Mouse (Mus musculus) heart, adult 8-10 months (tissue): ENCODE measurements around the gene Aldh2. TPM values are rescaled to one million over a fixed set of nuclear protein-coding genes. Genes with fewer than 3 reads are reported as not detected.

Experiments
- DNase-seq: peaks from one replicate; pipeline ENCODE4 v3.0.0; 2022; ENCODE audit warnings: low spot score
- total RNA-seq, 4 experiments: library from RNA; stranded (reverse); gene quantifications; 2 replicates each; pipeline ENCODE4 v1.2.4; 2022

Aldh2 gene
- total RNA-seq, 4 experiments from 2014 or later, result 363 to 434 (median 401) TPM

DNA sequence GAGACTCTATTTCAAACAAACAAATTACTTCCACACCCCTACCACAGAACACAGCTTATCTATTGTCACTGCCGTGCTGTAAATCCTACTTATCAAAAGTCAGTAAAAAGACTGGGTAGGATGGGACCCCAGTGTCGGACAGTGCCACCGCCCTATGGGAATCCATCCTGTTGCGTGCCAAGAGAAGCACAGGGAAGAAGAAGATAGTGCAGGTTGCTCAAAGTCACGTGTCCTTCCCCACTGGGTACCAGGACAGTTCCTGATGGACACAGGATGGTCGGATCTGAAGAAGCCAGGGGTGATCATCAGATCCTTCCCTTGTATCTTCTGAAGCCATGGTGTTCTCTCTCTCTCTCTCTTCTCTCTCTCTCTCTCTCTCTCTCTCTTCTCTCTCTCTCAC, 2.1 kb upstream of the Aldh2 start:
- no peak for DNase-seq

DNA sequence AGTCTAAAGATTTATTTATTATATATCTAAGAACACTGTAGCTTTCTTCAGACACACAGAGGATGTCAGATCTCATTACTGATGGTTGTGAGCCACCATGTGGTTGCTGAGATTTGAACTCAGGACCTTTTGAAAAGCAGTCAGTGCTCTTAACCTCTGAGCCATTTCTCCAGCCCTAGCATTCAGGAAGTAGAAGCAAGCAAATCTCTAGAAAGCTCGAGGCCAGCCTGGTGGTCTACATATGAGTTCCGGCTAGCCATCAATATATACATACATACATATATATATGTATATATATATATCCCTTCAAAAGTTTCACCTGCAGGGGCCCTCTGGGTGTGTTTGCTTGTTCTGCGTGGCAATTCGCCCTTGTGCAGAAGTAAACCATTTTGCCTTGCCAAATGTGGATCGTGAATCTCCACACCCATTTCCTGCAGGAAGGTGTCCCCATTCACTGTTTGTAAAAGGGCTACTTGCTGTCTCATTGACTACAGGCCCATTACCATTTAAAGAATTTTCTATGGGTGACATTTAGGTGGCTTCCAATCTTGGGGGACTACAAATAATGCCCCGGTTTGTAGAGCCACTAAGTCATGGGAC, 1.2 kb upstream of the Aldh2 start:
- no peak for DNase-seq

DNA sequence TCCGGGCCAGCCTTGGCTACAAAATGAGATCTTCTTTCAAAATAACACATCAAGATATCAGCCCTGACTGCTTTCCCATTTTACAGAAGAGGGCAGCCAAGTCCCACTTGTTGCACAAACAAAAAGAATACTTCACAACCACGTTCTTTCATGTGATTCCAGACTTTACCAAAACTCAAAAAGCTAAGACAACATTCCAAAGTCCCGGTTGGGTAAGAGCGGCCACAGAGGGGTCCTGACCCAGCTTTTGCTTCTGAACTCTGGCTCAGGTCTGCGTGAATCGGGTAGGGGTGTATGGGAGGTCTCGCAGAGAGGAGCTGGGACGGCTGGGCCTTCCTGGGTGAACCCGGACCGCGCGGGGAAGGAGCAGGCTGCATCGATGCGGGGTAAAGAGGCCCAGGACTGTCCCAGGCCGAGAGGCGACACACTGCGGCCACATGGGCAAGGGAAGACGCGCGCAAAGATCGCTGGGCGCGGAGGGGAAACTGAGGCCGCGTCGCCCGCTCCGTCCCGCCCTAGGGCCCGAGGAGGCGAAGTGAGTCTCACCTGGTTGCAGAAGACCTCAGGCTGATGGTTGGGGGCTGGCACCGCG, 712 bp downstream of the Aldh2 start:
- no peak for DNase-seq

DNA sequence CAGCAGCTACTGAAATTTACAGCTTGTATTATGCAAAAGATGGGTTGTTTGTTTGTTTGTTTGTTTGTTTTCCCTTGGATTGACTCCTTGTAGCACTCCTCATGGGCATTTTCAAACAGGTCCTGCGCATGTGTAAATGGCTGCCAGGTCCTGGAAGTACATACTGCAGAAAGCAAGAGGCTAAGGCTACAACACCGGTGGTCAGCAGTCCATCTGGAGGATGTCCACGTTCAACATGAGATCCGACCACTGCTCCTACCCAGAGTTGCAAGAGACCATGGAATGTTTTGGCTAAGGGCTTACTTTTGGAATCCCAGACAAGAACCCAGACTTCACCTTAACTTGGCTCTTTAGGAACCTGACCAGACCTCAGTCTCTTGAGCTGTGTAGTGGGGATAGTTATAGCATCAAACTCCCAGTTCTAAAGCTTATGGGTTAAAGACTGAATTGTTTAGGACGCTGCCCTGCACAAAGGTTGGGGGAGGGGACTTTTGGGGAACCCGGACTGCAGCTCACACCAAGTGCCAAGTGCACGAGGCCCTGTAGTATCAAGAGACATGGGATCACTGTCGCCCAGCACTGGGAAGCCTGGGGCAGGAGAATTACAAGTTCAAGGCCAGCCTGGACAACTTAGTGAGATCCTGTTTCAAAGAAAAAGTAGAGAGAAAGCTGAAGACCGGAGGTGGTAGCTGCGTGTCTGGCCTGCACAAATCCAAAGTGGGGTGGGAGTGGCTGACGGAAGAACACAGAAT, 1.4 kb downstream of the Aldh2 start:
- DNase-seq, result no peak

DNA sequence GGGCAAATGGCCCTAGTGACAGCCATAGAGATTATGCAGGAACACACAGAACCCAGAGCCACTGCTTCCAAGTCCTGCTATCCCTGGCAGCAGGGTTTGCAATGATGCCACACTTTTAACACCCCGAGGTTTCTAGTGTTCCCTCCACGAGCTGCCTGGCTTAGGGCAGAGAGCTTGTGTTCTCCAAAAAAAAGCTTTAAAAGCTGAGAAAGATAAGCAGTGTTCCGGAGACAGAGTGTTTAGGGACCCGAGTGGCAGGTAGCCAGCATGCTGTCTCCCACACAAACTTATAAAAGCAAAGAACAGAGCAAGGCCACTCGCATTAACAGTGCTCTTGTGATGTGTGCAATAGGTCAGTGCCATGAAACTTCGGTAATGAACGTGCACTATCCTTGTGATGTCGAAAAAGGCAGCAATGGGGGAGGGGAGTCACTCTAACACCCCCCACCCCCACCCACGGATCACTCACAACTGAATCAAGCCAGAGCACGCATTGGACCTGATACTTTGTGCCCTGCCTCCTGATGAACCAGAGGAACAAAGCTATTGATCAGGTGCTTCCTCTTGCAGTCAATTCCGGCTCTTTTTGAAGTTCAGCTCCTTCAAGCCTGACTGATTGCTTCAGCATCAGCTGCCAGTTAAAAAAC, 2.1 kb downstream of the Aldh2 start:
- DNase-seq, result peak; percentile 40

DNA sequence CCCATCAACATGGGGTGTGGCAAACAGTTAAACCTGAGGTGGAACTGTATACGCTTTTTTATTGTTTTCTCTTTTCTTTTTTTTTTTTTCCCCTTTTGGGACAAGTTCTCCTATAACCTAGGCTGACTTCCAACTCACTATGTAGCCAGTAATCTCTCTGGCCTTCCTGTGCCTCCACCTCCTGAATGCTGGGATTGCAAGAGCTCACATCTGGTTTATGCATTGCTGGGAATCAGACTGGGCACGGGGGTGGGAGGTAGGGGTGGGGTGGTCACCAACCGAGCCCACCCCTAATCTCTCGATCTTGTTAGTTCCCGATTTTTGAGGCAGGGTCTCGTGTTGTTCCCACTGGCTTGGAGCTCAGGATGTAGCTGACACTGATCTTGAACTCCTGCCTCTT, 3.7 kb downstream of the Aldh2 start:
- DNase-seq, result no peak

DNA sequence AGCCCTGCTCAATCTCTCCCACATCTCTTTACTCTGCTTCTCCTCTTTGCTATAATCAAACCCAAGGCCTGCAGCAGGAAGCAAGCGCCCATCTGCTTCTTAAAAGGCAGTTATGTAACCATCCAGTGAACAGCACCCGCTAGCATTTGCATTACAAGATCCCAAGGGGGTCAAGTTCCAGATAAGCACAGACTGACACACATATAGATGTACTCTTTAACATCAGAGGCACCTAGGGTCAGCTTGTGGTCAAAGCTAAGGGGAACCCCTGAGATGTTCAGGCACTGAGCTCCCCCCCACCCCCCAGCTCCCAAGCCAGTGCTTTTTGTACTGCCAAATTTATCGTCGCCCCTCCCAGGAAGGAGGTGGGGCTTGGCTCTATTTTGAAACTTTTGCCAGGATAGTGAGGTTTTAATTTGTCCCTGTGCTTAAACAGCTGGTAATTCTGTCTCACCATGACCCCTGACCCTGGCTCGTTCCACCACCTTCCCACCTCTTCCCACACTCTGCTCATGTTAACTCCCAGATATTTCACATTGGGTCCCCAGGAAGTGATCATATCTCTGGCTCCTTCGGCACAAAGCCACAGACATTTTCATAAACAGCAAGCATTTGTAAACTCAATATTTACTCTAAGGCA, 7.1 kb downstream of the Aldh2 start:
- DNase-seq, result peak; percentile 74

DNA sequence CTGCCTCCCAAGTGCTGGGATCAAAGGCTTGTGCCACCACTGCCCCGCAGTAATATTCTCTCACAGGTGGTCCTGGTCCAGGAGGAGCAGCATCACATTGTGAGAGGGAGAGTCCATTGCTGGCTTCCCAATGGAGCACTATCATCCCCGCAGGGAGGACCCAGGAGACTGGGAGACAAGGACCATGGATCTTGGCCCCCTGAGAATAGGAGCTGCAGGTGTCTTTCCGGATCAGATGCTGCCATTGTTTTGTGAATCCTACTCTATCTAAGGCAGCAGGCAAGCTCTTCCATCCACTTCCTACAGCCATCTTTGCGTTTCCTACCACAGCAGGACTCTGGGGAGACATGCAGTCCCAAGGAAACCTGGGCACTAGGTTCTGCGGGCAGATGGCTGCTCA, 7.9 kb downstream of the Aldh2 start:
- no peak for DNase-seq

DNA sequence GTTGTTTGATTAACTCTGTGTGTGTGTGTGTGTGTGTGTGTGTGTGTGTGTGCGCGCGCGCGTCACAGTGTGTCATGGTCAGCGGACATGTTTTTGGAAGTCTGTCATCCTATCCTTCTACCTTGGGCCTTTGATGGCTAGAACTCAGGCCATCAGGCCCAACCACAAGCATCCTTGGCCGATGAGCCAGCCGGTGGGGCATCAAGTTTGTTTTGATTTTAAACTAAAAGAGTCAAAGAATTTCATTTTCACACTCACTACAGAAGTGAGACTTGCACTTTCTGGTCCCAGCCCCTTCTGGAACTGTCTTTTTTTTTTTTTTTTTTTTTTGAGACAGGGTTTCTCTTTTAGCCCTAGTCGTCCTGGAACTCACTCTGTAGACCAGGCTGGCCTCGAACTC, 8.6 kb downstream of the Aldh2 start:
- DNase-seq, result no peak

DNA sequence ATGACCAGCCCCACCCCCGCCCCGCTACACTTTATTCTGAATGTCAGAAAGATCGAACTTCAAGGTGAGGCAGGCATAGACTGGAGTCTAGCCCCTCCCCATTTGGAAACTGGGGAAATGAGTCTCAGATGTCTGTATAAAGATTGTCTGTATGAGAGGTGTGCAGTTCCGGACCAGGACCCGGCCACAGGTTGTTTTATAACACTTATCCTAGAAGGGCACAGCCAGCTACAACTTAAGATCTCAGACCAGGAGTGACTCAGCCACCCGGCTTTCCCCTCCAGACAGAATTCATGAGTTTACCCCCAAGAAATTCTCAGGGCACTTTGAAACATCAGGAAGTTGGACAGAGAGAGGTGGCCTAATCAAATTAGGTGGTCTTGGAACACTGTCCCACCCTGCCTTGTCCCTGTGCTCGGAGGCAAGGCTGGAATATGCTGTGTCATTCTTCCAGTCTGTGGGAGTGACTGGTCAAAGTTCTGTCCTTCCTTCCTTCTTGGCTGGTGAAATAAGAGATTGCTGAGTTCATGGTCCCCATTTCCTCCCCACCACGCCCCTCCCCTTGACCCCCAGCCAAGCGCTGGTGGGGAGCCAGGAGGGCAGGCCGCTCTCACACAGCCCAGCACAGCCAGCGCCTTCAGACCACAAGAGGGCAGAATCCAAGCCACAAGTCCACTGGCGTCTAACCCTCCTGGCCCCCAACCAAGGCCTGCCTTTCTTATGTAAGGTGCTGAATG, 9.7 kb downstream of the Aldh2 start:
- peak; percentile 95 for DNase-seq

DNA sequence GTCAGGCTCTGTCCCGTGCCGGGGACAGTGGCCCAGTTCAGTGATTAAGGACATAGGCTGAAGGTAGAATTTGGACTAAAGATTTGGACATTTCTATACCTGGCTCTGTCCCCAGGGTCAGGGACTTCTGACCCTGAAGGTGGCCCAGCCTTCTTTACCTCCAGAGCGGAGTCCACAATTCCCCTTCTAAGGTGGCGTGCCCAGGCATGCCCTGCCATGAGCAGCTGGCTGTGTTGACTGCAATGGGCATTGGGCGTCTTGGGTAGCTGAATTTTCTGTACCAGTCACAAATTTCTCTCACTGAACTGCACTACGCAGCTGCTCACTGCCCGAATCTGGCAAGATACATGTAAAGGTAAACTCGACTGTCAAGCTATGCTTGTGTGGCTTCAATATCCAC, 11.7 kb downstream of the Aldh2 start:
- DNase-seq, result no peak

DNA sequence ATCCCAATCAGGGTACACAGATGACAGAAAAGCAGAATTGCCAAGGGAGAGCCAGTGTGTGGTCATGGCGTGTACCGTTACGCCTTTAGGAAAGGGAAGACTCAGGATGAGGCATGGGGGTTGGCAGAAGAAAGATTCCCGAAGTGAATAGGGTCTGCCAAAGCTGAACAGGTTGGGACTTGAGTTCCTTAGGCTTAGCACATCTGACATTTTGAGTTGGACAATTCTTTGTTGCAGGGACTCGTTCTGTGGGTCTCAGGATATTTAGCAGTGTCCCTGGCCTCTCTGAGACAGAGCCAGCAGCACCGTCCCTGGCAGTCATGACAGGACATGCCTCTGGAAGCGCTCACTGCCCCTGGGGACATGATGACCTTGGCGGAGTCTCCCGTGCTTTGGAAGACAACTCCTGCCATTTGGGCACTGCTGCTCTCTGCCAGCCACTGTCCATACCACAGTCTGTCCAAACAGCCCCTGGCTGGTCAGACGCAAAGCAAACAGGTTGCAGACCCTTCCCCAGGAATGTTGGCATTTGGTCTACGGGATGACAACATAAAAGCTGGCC, 16.6 kb downstream of the Aldh2 start:
- peak; percentile 43 for DNase-seq

DNA sequence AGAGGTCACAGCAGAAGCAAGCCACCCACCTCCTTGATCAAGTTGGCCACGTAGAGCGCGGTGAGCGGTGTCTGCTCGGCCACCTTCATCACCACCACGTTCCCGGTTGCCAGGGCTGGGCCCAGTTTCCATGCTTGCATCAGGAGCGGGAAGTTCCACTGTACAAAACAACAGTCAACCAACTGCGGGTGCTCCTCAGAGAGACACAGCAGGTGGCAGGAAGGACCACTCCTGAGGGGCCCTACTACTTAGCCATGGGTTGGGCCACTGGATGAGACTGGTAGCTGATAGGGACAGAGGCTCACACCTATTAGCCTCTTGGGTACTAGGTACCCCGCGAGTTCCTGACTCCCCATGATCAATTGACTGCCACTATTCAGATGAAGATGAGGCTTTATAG, 17.8 kb downstream of the Aldh2 start:
- no peak for DNase-seq

DNA sequence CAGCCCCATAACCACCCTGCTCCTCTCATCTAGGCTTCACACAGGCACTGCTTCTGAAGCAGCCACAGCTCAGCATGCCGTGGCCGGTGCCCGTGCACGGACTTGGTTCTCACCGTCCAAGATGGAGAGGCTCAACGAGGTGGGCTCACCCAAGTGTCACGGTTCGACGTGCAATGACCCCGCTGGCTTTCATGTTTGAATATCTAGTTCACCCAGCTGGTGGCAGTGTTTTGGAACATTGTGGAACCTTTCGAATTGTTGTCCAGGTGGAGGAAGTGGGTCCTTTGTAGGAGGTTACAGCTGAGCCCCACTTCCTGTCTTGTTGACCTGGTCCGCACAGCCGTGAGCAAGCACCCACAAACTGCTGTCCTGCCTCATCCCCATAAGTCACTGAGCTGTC, 19.5 kb downstream of the Aldh2 start:
- DNase-seq, result no peak

DNA sequence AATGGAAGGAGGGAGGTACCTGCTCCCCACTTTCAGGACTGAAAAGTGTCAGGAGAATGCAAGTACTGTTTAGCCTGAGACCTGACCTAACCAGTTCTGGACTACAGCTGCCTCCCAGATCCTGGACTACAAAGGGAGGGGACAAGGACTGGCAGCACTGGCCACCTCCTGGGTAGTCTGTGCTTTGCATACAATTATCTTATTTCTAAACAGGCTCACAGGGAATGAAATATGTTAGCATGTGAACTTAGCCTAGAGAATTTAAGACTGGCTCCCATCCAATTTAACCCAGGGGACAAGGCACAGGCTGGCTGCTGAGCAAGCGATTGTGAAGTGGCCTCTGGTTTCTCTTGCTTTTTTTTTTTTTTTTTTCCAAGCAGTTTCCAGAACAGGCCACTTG, 22.8 kb downstream of the Aldh2 start:
- DNase-seq, result no peak

DNA sequence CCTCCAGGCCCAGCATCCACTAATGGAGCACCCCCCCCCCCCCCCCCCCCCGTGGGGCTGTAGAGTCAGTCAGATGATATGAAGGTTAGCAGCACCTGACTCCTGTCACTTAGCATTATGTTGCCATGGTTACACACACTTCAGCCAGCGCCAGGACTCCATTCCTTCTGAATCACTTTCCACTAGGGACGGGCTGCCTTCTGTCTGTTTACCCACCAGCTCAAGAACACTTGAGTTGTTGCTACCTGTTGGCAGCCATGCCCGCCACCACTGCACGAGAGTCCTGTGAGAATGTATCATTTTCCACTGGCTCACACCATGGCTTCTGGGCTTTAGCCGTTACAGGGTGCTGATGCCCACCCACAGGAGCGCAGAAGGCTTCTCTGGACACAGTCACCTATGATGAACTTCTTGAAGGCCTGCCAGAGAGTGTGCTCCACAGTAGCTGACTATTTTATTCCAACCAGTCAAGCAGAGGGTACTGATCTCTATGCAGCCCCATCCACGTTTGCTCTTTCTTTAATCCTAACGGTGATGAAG, 23.7 kb downstream of the Aldh2 start:
- DNase-seq, result no peak

DNA sequence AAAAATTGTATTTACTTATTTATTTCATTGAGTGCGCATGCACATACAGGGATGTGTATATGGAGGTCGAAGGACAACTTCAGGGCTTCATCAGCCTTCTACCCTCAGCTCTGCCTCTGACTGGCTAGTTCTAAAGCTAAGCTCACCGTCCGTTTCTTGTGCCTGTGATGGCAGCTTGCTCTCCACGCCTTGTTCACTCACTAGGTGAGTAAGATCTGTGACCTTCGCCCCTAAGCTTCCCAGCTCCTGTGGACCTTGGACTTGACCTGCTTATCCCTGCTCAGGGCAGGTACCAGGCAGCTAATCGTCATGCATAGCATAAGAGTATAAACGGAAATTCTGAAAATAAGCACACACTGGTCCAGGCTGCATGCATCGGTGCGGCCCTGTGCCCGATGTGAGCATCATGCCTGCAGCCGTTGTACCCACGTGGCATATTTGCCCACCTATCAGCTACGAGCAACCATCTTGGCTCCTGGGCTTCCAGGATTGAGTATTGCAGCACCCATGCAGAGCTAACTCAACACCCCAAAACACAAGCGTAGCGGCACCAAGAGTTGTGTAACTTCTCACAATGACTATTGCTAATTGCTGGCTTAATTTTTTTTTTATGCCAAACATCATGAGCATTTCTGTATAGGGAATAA, 27.5 kb downstream of the Aldh2 start:
- no peak for DNase-seq

DNA sequence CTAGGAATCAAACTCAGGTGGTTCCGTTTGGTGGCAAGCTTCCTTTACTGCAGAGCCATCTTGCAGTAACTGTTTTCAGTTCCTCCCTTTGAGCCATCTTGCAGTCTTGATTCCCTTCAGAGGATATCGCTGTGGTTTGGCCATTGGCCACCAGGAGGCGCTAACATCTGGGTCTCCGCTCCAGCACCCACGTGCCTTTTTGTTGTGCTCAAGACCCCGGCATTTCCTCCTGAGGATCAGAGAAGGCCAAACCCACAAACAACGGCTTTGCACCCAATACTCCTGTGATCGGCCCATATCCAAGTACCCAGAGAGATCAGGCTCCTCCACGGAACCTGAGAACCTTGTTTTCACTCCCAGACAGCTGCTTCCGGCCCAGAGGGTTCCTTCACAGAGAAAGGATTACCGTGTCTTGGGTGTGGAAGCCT, 29.1 kb downstream of the Aldh2 start:
- DNase-seq, result peak; percentile 89

DNA sequence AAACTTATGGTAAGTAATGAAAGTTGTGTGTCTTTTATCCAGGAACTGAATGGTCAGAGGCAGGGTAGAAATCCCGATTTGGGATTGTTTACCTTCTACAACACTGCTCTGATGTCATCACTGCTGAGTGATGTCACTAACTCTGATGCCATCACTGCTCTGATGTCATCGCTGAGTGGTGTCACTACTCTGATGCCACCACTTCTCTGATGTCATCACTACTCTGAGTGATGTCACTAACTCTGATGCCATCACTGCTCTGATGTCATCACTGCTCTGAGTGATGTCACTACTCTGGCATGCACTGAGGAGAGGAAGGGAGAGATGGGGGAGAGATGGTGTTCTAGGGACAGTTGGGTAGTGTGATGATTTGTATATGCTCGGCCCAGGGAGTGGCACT, 31.2 kb downstream of the Aldh2 start:
- DNase-seq, result no peak

DNA sequence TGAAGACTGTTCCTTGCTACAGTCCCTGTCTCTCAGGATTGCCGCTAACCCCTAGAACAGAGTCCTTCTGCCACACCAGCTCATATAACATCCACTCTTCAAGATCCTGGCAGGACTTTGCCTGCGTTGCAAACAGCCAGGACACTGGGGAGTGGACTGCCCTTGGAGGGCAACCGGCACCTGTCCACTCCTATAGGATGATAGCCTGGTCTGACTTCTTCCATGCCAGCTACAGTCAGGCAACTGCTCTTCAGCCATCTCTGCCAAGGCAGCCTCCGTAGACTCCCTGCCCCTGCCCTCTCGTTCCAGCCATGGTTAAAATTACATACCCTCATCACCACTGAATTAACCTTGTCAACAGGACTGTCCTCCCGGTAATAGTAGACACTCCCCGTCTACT, 44.4 kb downstream of the Aldh2 start:
- DNase-seq, result no peak
